Mouse (Mus musculus): ENCODE results near the gene Col26a1. TPM values are rescaled to one million over a fixed set of nuclear protein-coding genes. Genes with fewer than 3 reads are reported as not detected.
"Not testable (repeated sequence)": the region's sequence is repeated elsewhere in the genome, so short reads cannot be mapped to it uniquely, and the experiment has no call there.

Gene Col26a1
- polyA plus RNA-seq, 1 experiment from 2014 or later = 42.6 TPM

DNA sequence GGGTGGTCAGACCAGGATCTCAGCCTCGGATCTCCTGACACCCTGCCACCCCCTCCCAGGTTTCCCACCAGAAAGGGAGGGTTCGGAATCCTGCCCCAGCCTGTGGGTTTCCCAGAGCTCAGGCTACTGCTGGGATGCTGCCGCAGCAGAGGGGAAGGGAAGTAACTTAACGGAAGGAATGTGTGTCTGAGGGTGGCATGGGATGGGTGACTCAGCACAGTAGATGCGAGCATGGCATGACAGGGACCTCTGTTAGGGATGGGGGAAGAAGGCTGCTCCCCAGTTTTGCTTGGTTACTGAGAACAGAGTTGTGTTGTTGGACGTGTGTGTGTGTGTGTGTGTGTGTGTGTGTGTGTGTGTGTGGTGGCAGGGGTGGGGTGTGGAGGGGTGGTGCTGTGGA is 122.7 kb downstream of the Col26a1 start:
- Histone ChIP-seq H3K4me3 (replicated peaks) (no peak overlapping the region), H3K27ac (no peak overlapping the region), H3K9me3 (no peaks in the 10 kb centered on the region), H3K4me2 (no peak overlapping the region), H3K9ac (no peak overlapping the region), H3K4me1 (no peaks in the 10 kb centered on the region), H3K27me3 (0 out of 2 replicates have a peak, but pooled peaks cover 5% of the 10 kb centered on the region), H3K36me3 (replicated peaks) (no peaks in the 10 kb centered on the region)
- ATAC-seq (ENCODE audit: low FRiP score) = no peak
- 76% methylated on average over 6 of the region's 6 CpGs for WGBS

DNA sequence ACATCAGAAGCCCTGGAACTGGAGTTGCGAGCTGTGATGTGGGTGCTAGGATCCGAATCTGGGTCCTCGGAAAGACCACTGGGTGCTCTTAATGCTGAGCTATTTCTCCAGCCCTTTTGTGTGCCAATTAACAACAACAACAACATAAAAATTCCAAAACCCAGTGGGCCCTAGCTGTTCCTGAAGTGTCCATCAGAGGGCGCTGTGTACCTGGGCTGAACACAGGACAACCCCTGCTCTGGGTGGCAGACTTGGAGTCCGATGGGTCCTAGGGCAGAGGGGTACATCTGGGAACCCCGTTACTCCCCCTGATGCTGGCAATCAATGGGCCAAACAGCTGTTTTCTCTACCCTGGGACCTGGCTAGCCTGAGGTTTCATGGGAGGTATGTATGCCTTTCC is 123.2 kb downstream of the Col26a1 start:
- no peaks in the 10 kb centered on the region for H3K9me3 ChIP-seq
- H3K27me3 ChIP-seq = 0 out of 2 replicates have a peak, but pooled peaks cover 5% of the 10 kb centered on the region
- no peak overlapping the region for H3K4me2 ChIP-seq
- H3K9ac ChIP-seq = no peak overlapping the region
- H3K36me3 ChIP-seq (replicated peaks) = no peaks in the 10 kb centered on the region
- no peaks in the 10 kb centered on the region for H3K4me1 ChIP-seq
- no peak overlapping the region for H3K4me3 ChIP-seq (replicated peaks)
- 48% methylated on average over 6 of the region's 6 CpGs for WGBS
- ATAC-seq (ENCODE audit: low FRiP score) = no peak
- no peak overlapping the region for H3K27ac ChIP-seq

DNA sequence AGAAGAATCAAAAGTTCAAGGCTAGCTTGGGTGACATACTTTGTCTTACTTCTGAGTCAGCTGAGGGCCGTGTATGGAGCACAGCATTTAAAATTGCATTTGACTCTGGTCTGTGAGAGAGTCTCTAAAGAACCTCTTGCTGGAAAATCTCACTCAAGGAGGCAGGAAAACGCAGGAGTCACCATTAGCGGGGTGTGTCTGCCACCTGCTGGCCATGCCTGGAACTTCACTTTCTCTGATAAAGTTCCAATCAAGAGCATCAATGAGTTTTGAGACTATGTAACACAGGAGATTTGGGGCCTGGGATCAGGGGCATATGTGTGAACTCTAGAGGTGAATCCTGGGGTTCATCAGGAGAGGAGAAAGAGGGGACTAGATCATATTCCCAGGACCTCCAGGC is 127.3 kb downstream of the Col26a1 start:
- no peaks in the 10 kb centered on the region for H3K9me3 ChIP-seq
- H3K27ac ChIP-seq = no peak overlapping the region
- 4% methylated on average over 3 of the region's 3 CpGs for WGBS
- no peak overlapping the region for H3K9ac ChIP-seq
- H3K4me1 ChIP-seq = no peaks in the 10 kb centered on the region
- 0 out of 2 replicates have a peak, but pooled peaks cover 3% of the 10 kb centered on the region for H3K27me3 ChIP-seq
- H3K4me3 ChIP-seq (replicated peaks) = no peak overlapping the region
- no peak for ATAC-seq (ENCODE audit: low FRiP score)
- H3K4me2 ChIP-seq = no peak overlapping the region
- no peaks in the 10 kb centered on the region for H3K36me3 ChIP-seq (replicated peaks)

DNA sequence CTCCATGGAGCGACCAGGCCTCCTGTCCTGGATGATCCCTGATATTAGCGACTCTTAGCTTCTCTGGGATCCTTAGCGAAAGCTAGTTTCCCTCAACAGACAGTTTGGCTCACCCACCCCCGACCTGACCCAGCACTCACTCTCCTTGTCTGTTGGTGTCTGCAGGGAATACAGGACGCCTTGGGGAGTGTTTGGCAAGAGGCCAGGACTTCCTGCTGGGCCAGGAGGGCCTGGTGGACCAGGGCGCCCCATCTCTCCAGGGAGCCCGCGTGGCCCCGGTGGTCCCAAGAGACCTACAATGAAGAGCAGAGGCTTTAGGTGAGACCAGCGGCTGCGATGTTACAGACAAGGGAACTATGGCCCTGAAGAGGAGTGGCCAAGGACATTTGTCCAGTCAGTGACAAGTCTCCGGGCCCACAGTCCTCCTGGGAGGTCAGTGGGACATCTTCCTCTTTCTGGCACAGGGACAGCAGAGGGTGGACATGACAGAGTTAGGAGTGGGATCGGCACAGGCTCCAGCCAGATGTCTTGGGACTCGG is 128.9 kb downstream of the Col26a1 start:
- no peak overlapping the region for H3K4me3 ChIP-seq (replicated peaks)
- H3K36me3 ChIP-seq (replicated peaks) = no peaks in the 10 kb centered on the region
- H3K27me3 ChIP-seq = 0 out of 2 replicates have a peak, but pooled peaks cover 3% of the 10 kb centered on the region
- WGBS = 68% methylated on average over 14 of the region's 14 CpGs
- H3K27ac ChIP-seq = no peak overlapping the region
- ATAC-seq (ENCODE audit: low FRiP score) = no peak
- H3K4me2 ChIP-seq = no peak overlapping the region
- no peak overlapping the region for H3K9ac ChIP-seq
- H3K9me3 ChIP-seq = no peaks in the 10 kb centered on the region
- no peaks in the 10 kb centered on the region for H3K4me1 ChIP-seq

DNA sequence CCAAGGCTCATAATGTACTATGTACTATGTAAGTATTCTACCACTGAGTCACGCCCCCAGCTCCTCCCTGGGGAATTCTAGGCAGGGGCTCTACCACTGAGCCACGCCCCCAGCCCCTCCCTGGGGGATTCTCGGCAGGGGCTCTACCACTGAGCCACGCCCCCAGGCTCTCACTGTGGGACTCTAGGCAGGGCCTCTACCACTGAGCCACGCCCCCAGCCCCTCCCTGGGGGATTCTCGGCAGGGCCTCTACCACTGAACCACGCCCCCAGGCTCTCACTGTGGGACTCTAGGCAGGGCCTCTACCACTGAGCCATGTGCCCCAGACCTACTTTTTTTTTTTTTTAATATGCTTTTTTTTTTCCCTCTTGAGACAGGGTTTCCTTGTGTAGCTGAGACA is 129.8 kb downstream of the Col26a1 start:
- H3K36me3 ChIP-seq (replicated peaks); H3K27ac ChIP-seq; ATAC-seq (ENCODE audit: low FRiP score); H3K4me2 ChIP-seq; H3K9ac ChIP-seq; H3K4me1 ChIP-seq; H3K27me3 ChIP-seq; H3K9me3 ChIP-seq; H3K4me3 ChIP-seq (replicated peaks): not testable (repeated sequence)
- 82% methylated on average over 7 of the region's 7 CpGs for WGBS

DNA sequence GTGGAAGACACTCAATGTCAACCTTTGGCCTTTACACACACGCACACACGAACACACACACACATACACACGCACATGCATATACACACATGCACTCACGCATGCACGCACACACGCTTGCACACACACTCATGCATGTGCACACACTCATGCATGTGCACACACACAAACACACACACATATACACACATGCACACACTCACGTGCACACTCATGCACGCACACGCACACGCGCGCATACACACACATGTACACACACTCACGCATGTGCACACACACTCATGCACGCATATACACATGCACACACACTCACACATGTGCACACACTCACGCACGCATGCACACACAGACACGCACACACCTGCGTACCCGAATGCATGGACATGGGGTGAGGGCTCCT is 130.9 kb downstream of the Col26a1 start:
- H3K4me3 ChIP-seq (replicated peaks) = no peak overlapping the region
- 98% methylated on average over 19 of the region's 19 CpGs for WGBS
- H3K4me1 ChIP-seq = no peaks in the 10 kb centered on the region
- no peak overlapping the region for H3K4me2 ChIP-seq
- 0 out of 2 replicates have a peak, but pooled peaks cover 3% of the 10 kb centered on the region for H3K27me3 ChIP-seq
- H3K27ac ChIP-seq = no peak overlapping the region
- no peak for ATAC-seq (ENCODE audit: low FRiP score)
- peaks cover 9% of the 10 kb centered on the region; the same call in 1 of the 2 replicates for H3K9me3 ChIP-seq
- H3K36me3 ChIP-seq (replicated peaks) = no peaks in the 10 kb centered on the region
- H3K9ac ChIP-seq = no peak overlapping the region

DNA sequence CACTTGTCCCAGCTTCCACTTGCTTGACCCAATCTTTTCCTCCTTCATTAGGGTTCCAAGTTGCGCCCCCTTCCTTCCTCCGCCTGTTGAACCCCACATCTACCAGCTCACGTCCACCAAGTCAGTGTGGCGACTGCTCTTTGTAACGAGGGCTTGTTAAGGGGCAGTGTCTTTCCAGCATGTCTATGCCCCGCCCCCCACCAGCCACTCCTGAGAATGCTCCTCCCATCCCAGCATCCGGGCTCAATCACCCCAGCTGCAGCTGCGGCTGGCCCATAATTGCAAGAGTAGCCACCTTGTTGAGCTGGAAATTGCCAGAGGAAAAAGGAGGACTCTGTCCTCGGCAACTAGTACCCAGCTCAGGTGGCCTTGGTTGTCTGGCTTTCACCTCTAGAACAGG is 136.4 kb downstream of the Col26a1 start:
- Histone ChIP-seq H3K4me1 (no peaks in the 10 kb centered on the region), H3K4me3 (replicated peaks) (no peak overlapping the region), H3K9me3 (peaks cover 9% of the 10 kb centered on the region; the same call in 1 of the 2 replicates), H3K36me3 (replicated peaks) (no peaks in the 10 kb centered on the region), H3K27me3 (no peaks in the 10 kb centered on the region), H3K4me2 (no peak overlapping the region), H3K27ac (no peak overlapping the region), H3K9ac (no peak overlapping the region)
- ATAC-seq (ENCODE audit: low FRiP score) = no peak
- 74% methylated on average over 9 of the region's 9 CpGs for WGBS

DNA sequence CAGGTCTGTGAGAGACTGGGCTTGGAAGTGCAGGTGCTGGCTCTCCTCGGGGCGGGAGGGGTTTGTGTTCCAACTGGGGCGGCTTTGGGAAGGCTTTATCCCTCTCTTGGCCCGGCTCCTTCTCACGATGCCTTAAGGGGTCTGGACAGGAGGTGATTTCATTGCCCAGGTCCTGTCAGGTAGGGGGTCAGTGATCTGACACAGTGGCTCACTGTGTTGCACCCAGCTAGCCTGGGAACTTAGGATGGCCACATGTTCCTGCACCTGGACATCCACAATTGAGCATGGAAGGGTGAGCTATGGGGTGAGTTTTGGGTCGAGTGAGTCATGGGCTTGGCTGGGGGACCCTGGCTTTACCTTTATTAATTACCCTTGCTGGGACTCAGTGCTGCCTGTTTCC is 144.1 kb downstream of the Col26a1 start:
- H3K9me3 ChIP-seq = no peaks in the 10 kb centered on the region
- H3K4me1 ChIP-seq = no peaks in the 10 kb centered on the region
- no peak overlapping the region for H3K9ac ChIP-seq
- no peaks in the 10 kb centered on the region for H3K36me3 ChIP-seq (replicated peaks)
- no peak for ATAC-seq (ENCODE audit: low FRiP score)
- H3K27me3 ChIP-seq = 0 out of 2 replicates have a peak, but pooled peaks cover 3% of the 10 kb centered on the region
- 62% methylated on average over 6 of the region's 6 CpGs for whole genome bisulfite sequencing
- no peak overlapping the region for H3K27ac ChIP-seq
- no peak overlapping the region for H3K4me3 ChIP-seq (replicated peaks)
- H3K4me2 ChIP-seq = no peak overlapping the region

DNA sequence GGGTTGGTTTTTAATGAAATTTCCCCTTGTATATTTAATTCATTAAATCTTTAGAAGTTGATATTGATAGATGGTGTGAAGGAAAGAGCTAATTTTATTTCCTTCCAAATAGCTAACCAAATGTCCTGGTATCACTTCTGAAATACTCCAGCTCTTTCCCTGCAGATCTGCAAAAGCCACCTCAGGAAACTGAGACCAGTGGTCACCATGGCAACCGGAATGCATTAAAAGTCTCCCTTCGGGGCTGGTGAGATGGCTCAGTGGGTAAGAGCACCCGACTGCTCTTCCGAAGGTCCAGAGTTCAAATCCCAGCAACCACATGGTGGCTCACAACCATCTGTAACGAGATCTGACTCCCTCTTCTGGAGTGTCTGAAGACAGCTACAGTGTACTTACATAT is 156.7 kb downstream of the Col26a1 start:
- not testable (repeated sequence) for H3K4me1 ChIP-seq; H3K9me3 ChIP-seq; H3K4me2 ChIP-seq; H3K36me3 ChIP-seq (replicated peaks); H3K27ac ChIP-seq; ATAC-seq (ENCODE audit: low FRiP score); H3K27me3 ChIP-seq; H3K9ac ChIP-seq; H3K4me3 ChIP-seq (replicated peaks)
- 90% methylated on average over 5 of the region's 5 CpGs for WGBS

DNA sequence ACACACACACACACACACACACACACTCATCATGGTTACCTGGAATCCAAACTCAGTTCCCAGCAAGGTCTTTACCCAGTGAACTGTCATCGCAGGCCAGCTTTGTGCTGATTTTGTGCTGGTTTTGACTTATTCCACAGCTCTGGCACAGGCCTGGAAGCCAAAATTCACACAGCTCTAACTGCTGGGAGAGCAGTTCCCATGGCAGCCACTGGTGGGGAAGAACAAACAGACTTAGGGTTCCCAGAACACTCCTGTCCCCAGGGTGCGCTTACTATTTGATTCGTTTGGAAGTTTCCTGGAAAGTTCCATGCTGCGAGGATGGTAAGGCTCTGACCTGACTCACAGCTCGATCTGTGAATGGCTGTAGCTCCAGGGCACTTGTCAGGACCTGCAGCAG is 161.4 kb downstream of the Col26a1 start:
- WGBS = 77% methylated on average over 5 of the region's 5 CpGs
- Histone ChIP-seq H3K9me3 (0 out of 2 replicates have a peak, but pooled peaks cover 6% of the 10 kb centered on the region), H3K27me3 (peaks cover 3% of the 10 kb centered on the region; the same call in 1 of the 2 replicates), H3K27ac (no peak overlapping the region), H3K4me1 (no peaks in the 10 kb centered on the region), H3K4me3 (replicated peaks) (no peak overlapping the region), H3K4me2 (no peak overlapping the region), H3K36me3 (replicated peaks) (no peaks in the 10 kb centered on the region), H3K9ac (no peak overlapping the region)
- ATAC-seq (ENCODE audit: low FRiP score) = no peak

DNA sequence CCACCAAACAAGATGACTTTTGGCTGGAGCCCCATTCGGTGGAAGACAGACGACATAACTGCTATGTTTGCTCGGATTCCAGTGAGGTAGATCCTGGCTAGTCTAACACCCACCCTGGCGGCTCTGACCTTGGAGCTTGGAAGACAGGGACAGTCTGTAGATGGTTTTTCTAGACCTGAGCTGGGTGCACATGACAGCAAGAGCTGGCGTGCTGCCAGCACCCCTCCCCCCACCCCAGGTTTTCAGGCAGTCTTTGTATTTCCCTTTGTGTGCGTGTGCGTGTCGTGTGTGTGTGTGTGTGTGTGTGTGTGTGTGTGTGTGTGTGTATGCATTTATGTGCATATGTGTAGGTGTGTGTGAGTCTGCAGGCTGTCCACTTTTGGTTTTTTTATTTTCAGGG is 164.4 kb downstream of the Col26a1 start:
- no peak overlapping the region for H3K27ac ChIP-seq
- H3K9ac ChIP-seq = no peak overlapping the region
- 73% methylated on average over 8 of the region's 8 CpGs for WGBS
- H3K4me2 ChIP-seq = no peak overlapping the region
- peaks cover 10% of the 10 kb centered on the region; the same call in 1 of the 2 replicates for H3K4me1 ChIP-seq
- no peak for ATAC-seq (ENCODE audit: low FRiP score)
- H3K27me3 ChIP-seq = peaks cover 19% of the 10 kb centered on the region
- H3K36me3 ChIP-seq (replicated peaks) = no peaks in the 10 kb centered on the region
- no peaks in the 10 kb centered on the region for H3K9me3 ChIP-seq
- H3K4me3 ChIP-seq (replicated peaks) = no peak overlapping the region

DNA sequence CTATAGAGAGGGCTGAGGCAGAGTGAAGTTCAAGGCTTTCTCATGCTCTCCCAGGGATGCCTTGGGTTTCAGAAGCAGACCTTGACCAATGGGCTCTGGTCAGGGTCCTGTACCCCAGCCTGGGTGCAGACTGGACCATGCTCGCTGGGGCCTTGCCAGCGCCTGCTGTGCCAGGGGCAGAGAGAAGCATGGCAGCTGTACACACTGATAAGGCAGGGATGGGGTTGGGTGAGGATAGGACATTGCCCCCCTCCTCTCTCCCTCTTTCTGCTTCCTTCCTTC is 165.5 kb downstream of the Col26a1 start:
- Histone ChIP-seq H3K9me3 (no peaks in the 10 kb centered on the region), H3K36me3 (replicated peaks) (no peaks in the 10 kb centered on the region), H3K4me2 (no peak overlapping the region), H3K4me1 (peaks cover 10% of the 10 kb centered on the region; the same call in 1 of the 2 replicates), H3K27ac (no peak overlapping the region), H3K27me3 (peaks cover 31% of the 10 kb centered on the region), H3K9ac (no peak overlapping the region), H3K4me3 (replicated peaks) (no peak overlapping the region)
- ATAC-seq (ENCODE audit: low FRiP score) = no peak
- 87% methylated on average over 2 of the region's 2 CpGs for WGBS

DNA sequence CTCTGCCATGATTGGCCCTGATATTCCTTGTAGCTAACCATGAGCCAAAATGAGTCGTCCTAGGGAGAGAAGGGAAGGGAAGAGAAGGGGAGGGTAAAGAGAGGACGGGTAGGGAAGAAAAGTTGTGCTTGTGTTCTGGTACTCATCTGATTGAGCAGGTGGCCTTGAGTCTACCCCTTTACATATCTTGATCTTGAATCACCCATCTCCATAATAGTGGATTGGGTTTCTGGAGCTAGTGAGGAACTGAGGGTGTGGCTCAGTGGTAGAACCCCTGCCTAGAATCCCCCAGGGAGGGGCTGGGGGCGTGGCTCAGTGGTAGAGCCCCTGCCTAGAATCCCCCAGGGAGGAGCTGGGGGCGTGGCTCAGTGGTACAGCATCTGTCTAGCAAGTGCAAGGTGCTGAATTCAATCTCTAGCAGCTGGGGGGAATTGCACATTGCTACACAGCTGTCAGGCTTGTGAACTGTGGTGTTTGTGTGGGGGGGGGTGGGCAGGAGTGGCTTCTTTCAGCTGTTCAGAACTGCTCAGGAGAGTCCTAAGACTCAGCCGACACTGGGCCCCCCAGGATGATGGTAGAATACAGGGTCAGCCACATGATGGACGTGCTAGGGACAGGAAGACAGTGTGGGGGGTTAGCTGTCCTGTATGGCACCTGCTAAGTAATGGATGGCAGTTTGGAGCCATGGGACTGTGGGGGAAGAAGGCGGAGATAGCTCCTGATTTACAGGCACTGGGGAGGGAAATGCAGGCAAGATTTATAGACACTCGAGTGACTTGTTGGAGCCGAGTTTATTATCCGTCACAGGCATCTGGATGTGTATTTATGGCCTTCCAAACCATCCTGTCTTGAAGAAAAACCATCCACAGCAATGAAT is 166.1 kb downstream of the Col26a1 start:
- no peak overlapping the region for H3K9ac ChIP-seq
- no peak overlapping the region for H3K4me2 ChIP-seq
- peaks cover 31% of the 10 kb centered on the region for H3K27me3 ChIP-seq
- H3K36me3 ChIP-seq (replicated peaks) = no peaks in the 10 kb centered on the region
- no peak overlapping the region for H3K27ac ChIP-seq
- 70% methylated on average over 10 of the region's 10 CpGs for WGBS
- no peaks in the 10 kb centered on the region for H3K9me3 ChIP-seq
- peaks cover 10% of the 10 kb centered on the region; the same call in 1 of the 2 replicates for H3K4me1 ChIP-seq
- H3K4me3 ChIP-seq (replicated peaks) = no peak overlapping the region
- no peak for ATAC-seq (ENCODE audit: low FRiP score)

All from forebrain, embryonic 12.5 days (tissue).